Mouse (Mus musculus) G1E-ER4 (cell line): Measurements from ENCODE around the gene Actr3b. TPM values are rescaled to one million over a fixed set of nuclear protein-coding genes. Genes with fewer than 3 reads are reported as not detected.

Source experiments
- GATA1 ChIP-seq: IDR thresholded peaks from one replicate; pipeline ENCODE4 v1.8.0; 2012; ENCODE audit warnings: low read length, inconsistent platforms
- polyA plus RNA-seq: library from polyadenylated mRNA; stranded (reverse); fragments of >175 nt; gene quantifications from 2 replicates; pipeline ENCODE4 v1.2.3, GENCODE M21; 2012

Actr3b gene
- polyA plus RNA-seq, 1 experiment: 6.3 TPM

- TF ChIP-seq GATA1: no peak
These were observed 9.2 kb downstream of the Actr3b start for GRCm38 (mm10) chr5:25769006-25769405.

- no peak for TF ChIP-seq GATA1
These were observed 9.6 kb downstream of the Actr3b start for GRCm38 (mm10) chr5:25769406-25769805.

DNA sequence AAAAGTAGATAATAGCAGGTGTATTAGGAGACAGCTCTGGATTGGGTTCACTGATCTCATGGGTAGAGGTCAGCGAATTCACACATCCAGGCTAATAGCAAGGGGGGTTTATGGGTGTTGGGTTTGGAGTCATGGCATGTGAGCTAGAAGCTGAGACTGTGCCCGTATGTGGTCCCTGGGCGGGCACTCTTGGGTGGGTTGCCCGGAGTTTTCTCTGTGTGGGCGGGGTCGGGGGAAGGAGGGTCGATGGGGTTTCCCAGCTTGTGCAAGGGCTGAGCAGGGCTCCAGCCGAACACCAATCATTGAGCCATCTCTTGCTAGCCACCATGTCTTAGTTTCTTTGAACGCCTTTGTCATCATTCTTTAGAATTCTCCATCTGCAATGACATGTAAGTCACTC, 12.7 kb downstream of the Actr3b start:
- no peak for TF ChIP-seq GATA1

DNA sequence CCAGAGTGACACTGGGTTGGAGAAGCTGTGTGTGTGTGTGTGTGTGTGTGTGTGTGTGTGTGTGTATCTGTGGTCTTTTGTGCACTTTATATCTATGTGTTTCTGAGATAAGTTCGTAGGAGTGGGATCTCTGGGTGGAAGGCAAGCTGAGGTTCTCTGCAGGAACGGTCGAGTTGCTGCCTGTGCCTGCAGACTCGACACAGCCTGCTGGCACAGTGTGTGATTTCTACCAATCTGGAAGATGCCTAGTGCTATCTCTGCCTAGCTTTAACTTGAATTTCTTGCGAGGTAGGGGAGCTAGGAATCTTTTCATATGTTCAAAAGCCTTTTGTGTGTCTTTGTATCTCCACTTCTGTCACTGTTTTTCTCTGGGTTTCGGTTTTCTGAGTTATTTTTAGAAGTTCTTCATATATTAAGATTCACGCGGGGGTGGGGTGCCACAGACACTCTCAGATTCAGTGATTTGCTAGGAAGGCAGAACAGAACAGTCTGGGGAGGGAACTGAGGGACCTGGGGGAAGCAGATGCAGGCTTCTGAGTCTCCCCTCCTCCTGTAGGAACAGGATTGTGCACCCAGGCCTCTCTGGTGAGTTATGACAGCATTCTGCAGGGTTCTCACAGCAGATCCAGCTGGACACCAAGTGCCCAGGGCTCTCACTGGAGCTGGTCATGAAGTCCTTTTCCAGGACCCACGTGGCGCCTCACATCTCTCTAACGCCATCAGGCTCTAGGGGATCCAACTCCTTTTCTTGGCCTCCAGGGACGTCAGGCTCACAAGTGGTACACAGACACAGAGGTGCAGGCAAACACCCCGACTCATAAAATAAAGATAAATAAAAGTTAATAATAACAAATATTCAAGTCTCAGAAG, 14.4 kb downstream of the Actr3b start:
- TF ChIP-seq GATA1: no peak

- no peak for TF ChIP-seq GATA1
These were observed 31.8 kb downstream of the Actr3b start for GRCm38 (mm10) chr5:25791570-25791969.

- no peak for TF ChIP-seq GATA1
These were observed 38.0 kb downstream of the Actr3b start for GRCm38 (mm10) chr5:25797776-25798175.

GRCm38 (mm10) chr5:25800929-25801328, 41.1 kb downstream of the Actr3b start:
- TF ChIP-seq GATA1: no peak

DNA sequence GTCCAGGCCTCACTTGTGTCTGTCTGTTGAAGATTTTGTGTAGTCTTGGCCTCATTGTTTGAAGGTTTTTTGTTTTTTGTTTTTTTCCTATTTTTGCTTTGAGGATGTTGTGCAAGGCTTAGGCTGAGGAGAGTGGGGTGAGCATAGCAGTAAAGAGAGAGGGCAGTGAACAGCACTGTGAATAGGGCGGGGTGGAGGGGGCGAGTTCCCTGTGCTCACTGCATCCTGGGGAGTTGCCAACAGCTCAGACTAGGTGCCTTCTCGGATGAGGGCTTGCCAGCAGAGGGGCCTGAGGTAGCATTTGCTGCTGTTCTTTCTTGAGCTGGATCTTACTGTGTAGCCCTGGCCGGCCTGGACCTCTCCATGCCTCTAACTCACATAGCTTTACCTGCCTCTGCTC, 41.9 kb downstream of the Actr3b start:
- TF ChIP-seq GATA1: no peak

GRCm38 (mm10) chr5:25804569-25804968, 44.8 kb downstream of the Actr3b start:
- no peak for TF ChIP-seq GATA1

DNA sequence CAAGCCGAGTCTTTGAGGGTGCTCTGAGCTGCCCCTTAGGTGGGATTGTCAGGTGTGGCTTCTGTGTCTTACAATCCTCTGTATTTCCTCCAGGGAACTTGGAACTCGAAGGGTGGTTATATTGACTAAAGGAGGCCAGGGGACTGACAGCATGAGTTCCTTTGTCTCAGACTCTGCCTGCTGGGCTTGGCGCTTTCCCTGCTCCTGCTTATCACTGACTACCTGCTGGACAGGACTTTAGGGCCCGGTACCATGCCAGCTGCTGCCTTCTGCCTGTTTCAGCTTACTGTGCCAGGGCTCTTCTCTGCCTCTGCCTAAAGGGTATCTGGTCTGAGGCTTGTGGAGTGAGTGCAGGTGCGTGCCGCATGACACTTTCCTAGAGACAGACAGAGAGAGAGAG, 53.1 kb downstream of the Actr3b start:
- TF ChIP-seq GATA1: no peak

GRCm38 (mm10) chr5:25829308-25830094, 69.7 kb downstream of the Actr3b start:
- TF ChIP-seq GATA1: no peak

DNA sequence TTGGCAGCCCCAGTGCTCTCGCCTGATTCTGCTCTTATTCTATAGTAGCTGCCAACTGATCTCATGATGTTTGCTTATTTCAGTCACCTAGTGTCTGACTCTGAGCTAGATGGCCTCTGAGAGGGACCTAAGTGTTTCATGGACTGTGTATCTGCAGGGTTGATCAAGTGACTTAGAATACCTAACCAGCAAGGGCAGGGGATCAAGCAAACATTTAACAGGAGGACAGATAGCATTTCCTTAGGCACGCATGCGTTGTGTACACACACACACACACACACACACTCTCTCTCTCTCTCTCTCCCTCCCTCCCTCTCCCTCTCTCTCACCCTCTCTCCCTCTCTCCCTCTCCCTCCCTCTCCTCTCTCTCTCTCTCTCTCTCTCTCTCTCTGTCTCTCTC, 71.0 kb downstream of the Actr3b start:
- no peak for TF ChIP-seq GATA1

DNA sequence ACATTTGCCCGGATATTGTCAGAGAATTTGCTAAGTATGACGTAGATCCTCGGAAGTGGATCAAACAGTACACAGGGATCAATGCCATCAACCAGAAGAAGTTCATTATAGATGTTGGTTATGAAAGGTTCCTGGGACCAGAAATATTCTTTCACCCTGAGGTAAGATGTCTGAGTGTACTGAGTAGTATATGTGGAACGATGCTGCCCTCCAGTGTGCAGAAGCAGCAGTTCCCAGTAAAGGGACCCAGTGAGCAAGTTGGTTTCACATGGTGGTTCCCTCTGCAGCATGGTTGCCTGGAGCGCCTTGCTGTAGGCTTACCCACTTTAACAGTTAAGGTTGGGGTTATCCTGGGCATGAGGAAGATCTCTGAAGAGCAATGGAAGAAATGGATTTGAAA, 71.8 kb downstream of the Actr3b start:
- no peak for TF ChIP-seq GATA1

DNA sequence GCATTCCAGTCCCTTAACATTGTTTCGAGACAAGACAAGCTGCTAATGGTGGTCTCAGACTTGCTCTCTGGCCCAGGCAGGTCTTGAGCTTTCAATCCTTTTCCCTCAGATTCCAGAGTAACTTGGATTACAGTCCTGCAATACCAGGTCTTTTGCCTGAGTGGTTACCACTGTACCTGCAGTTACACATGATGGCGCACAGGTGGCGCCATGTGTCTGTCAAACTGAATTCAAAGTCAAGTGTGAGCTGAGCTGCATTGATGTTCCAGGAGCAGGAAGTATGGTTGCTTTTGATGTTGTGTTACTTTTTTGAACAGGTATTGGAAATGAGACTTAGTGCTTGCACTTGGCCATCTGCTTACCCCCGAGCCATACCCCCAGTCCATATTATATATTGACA, 79.6 kb downstream of the Actr3b start:
- no peak for TF ChIP-seq GATA1

DNA sequence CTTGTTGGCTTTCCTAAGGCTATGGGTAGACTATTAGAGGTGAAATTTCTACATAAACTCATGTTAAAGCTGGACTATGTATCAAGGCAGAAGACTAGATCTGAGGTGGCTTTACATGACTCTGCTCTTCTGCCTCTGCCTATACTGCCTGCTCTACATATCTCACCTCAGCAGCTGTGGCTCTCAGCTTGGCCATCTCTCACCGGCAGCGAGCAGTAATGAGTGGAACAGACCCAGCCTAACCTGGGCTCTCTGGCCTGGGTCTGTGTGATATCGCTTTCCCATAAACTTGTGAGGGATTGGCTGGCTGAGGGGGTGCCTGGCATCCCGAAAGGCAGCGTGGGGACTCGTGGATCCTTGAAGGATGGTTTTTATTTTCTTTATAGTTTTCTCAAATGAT, 86.8 kb downstream of the Actr3b start:
- TF ChIP-seq GATA1: no peak

GRCm38 (mm10) chr5:25847154-25847553, 87.4 kb downstream of the Actr3b start:
- no peak for TF ChIP-seq GATA1

- no peak for TF ChIP-seq GATA1
These were observed 88.3 kb downstream of the Actr3b start for GRCm38 (mm10) chr5:25848058-25848457.
